Mouse (Mus musculus) C2C12 (cell line): ENCODE measurements around the gene Rtcb.

Experiments
- CTCF ChIP-seq: IDR thresholded peaks from one replicate; pipeline ENCODE4 v1.5.1; 2011; ENCODE audit not compliant: control insufficient read depth, insufficient read depth, insufficient read length
- FOSL1 ChIP-seq: IDR thresholded peaks from one replicate; pipeline ENCODE4 v1.8.0; 2011; ENCODE audit warnings: mild to moderate bottlenecking, low read length; ENCODE audit not compliant: poor library complexity, insufficient read depth, severe bottlenecking
- MAX ChIP-seq: IDR thresholded peaks from one replicate; pipeline ENCODE4 v1.6.1; 2011; ENCODE audit warnings: mild to moderate bottlenecking, control low read depth

DNA sequence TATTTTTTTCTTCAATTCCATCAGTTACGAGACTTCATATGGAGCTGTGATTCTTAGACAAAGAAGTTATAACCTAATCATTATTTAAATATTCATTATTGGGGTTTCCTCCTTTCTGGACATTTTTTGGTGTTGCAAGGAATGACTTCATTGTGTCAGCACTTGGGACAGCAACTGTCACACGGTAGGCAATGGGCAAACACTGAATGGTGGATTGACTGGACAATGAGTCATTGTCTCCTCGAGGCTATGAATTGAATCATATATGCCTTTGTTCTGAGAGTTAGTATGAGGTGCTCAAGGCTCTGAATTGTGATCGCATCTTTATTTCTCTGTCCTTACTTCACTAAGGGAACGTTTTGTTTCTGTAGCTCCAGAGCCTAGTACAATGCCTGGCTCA is 48.8 kb upstream of the Rtcb start:
- TF ChIP-seq FOSL1: peak; percentile 14
- TF ChIP-seq MAX: peak; percentile 47
- no peak for TF ChIP-seq CTCF
